Mouse (Mus musculus) G1E (cell line): ENCODE data around the gene Nudcd3. TPM values are rescaled to one million over a fixed set of nuclear protein-coding genes. Genes with fewer than 3 reads are reported as not detected.
"Not testable (repeated sequence)": the region's sequence is repeated elsewhere in the genome, so short reads cannot be mapped to it uniquely, and the experiment has no call there.

ENCODE experiments used
- ATAC-seq: 2 replicates; pipeline ENCODE4 v1.8.0; 2016; ENCODE audit warnings: mild to moderate bottlenecking; ENCODE audit not compliant: insufficient number of reproducible peaks, poor library complexity, low FRiP score, severe bottlenecking; ENCODE audit errors: extremely low read depth
- DNase-seq: peaks from one replicate; pipeline ENCODE4 v3.0.0; 2012; ENCODE audit warnings: low spot score
- H3K27me3 ChIP-seq: 2 replicates; pipeline ENCODE4 v1.6.1; 2012; ENCODE audit warnings: mild to moderate bottlenecking, low read length, inconsistent platforms; ENCODE audit not compliant: insufficient read depth
- H3K36me3 ChIP-seq: replicated peaks from 2 replicates; pipeline ENCODE3; 2012; ENCODE audit warnings: mild to moderate bottlenecking, inconsistent platforms
- H3K4me1 ChIP-seq: 2 replicates; pipeline ENCODE4 v1.6.1; 2012; ENCODE audit warnings: low read depth, low read length, inconsistent platforms, mixed read lengths; ENCODE audit not compliant: insufficient read depth
- H3K4me3 ChIP-seq: 2 replicates; pipeline ENCODE4 v1.5.1; 2012; ENCODE audit warnings: low read depth, mild to moderate bottlenecking, inconsistent platforms, low read length, moderate library complexity, mixed read lengths
- H3K9me3 ChIP-seq: replicated peaks from 2 replicates; pipeline ENCODE4 v1.6.1; 2012; ENCODE audit warnings: inconsistent platforms
- CTCF ChIP-seq: IDR thresholded peaks from 2 replicates; pipeline ENCODE4 v1.5.1; 2012; ENCODE audit warnings: low read depth, low read length, inconsistent platforms, mixed read lengths
- GATA1 ChIP-seq: IDR thresholded peaks from 2 replicates; pipeline ENCODE4 v1.6.1; 2012; ENCODE audit warnings: borderline replicate concordance, low read length, inconsistent platforms, mixed read lengths
- GATA2 ChIP-seq: IDR thresholded peaks from 2 replicates; pipeline ENCODE4 v1.6.1; 2012; ENCODE audit warnings: low read depth, low read length, inconsistent platforms, borderline replicate concordance
- POLR2AphosphoS5 ChIP-seq: IDR thresholded peaks from 2 replicates; pipeline ENCODE4 v1.6.1; 2012; ENCODE audit warnings: low read depth, low read length, inconsistent platforms; ENCODE audit not compliant: insufficient replicate concordance
- TAL1 ChIP-seq: conservative IDR thresholded peaks from 2 replicates; pipeline ENCODE4 v1.6.1; 2012; ENCODE audit warnings: low read depth, low read length, inconsistent platforms, mixed read lengths
- polyA plus RNA-seq: library from polyadenylated mRNA; stranded (reverse); fragments of >175 nt; gene quantifications from 2 replicates; pipeline ENCODE4 v1.2.3, GENCODE M21; 2012
- total RNA-seq, 2 experiments: library from RNA; stranded (forward) in 1 of 2; stranded (reverse) in 1 of 2; fragments of 200-1000 nt in 1 of 2; fragments of >200 nt in 1 of 2; fragmentation: Nextera tagmentation in 1 of 2; gene quantifications; 2 replicates each; pipeline ENCODE4 v1.2.3; 2014 to 2017

Gene Nudcd3
- total and polyA plus RNA-seq, 3 experiments: 18.1 to 34.8 (median 25.7) TPM

GRCm38 (mm10) chr11:6109990-6110389 is 90.2 kb downstream of the Nudcd3 start:
- Histone ChIP-seq H3K4me1 (no peaks in the 10 kb centered on the region), H3K36me3 (peaks cover 93% of the 10 kb centered on the region), H3K4me3 (no peak overlapping the region), H3K9me3 (no peaks in the 10 kb centered on the region), H3K27me3 (no peaks in the 10 kb centered on the region)
- no peak for ATAC-seq
- no peak for DNase-seq
- no peak for TF ChIP-seq CTCF
- no peak for TF ChIP-seq POLR2AphosphoS5

- no peak overlapping the region for H3K4me3 ChIP-seq
- H3K9me3 ChIP-seq: no peaks in the 10 kb centered on the region
- ATAC-seq (no peak), DNase-seq (no peak)
- H3K27me3 ChIP-seq: no peaks in the 10 kb centered on the region
- TF ChIP-seq TAL1: no peak
- TF ChIP-seq GATA2: no peak
- TF ChIP-seq POLR2AphosphoS5: no peak
- TF ChIP-seq CTCF: no peak
- TF ChIP-seq GATA1: no peak
- H3K36me3 ChIP-seq: peaks cover 93% of the 10 kb centered on the region
- H3K4me1 ChIP-seq: no peaks in the 10 kb centered on the region
These were observed 91.9 kb downstream of the Nudcd3 start for GRCm38 (mm10) chr11:6108296-6108695.

- Histone ChIP-seq H3K9me3 (no peaks in the 10 kb centered on the region), H3K36me3 (peaks cover 92% of the 10 kb centered on the region), H3K27me3 (no peaks in the 10 kb centered on the region), H3K4me1 (no peaks in the 10 kb centered on the region), H3K4me3 (no peak overlapping the region)
- no peak for DNase-seq
- no peak for ATAC-seq
- no peak for TF ChIP-seq GATA1
- TF ChIP-seq POLR2AphosphoS5: no peak
- TF ChIP-seq GATA2: no peak
- no peak for TF ChIP-seq TAL1
- no peak for TF ChIP-seq CTCF
These were observed 92.5 kb downstream of the Nudcd3 start for GRCm38 (mm10) chr11:6107722-6108121.

- ATAC-seq (no peak), DNase-seq (no peak)
- Histone ChIP-seq H3K27me3 (no peaks in the 10 kb centered on the region), H3K4me3 (no peak overlapping the region), H3K9me3 (no peaks in the 10 kb centered on the region), H3K36me3 (peaks cover 63% of the 10 kb centered on the region), H3K4me1 (no peaks in the 10 kb centered on the region)
- no peak for TF ChIP-seq GATA2
These were observed 95.5 kb downstream of the Nudcd3 start for GRCm38 (mm10) chr11:6104734-6105133.

- H3K4me1 ChIP-seq, ATAC-seq, H3K27me3 ChIP-seq, DNase-seq, H3K4me3 ChIP-seq, H3K9me3 ChIP-seq, H3K36me3 ChIP-seq: not testable (repeated sequence)
These were observed 103.6 kb downstream of the Nudcd3 start for GRCm38 (mm10) chr11:6096637-6097036.

- no peak for TF ChIP-seq TAL1
- TF ChIP-seq CTCF: no peak
- TF ChIP-seq POLR2AphosphoS5: no peak
- TF ChIP-seq GATA2: no peak
- TF ChIP-seq GATA1: no peak
These were observed 113.2 kb downstream of the Nudcd3 start for GRCm38 (mm10) chr11:6086991-6087390.

GRCm38 (mm10) chr11:6078737-6079136 is 121.5 kb downstream of the Nudcd3 start:
- H3K27me3 ChIP-seq: peaks cover 20% of the 10 kb centered on the region
- DNase-seq: no peak
- no peak for TF ChIP-seq CTCF
- no peak for TF ChIP-seq POLR2AphosphoS5
- TF ChIP-seq GATA2: no peak
- no peak for TF ChIP-seq TAL1
- no peak for TF ChIP-seq GATA1
- H3K4me1 ChIP-seq: no peaks in the 10 kb centered on the region
- no peaks in the 10 kb centered on the region for H3K9me3 ChIP-seq
- no peak for ATAC-seq
- H3K36me3 ChIP-seq: no peaks in the 10 kb centered on the region
- H3K4me3 ChIP-seq: no peak overlapping the region

More at GRCm38 (mm10) chr11:6086991-6087390, 113.2 kb downstream of the Nudcd3 start:
- H3K9me3 ChIP-seq: no peaks in the 10 kb centered on the region
- no peak for DNase-seq
- peaks cover 17% of the 10 kb centered on the region; the same call in 1 of the 2 replicates for H3K27me3 ChIP-seq
- ATAC-seq: no peak
- H3K4me3 ChIP-seq: no peak overlapping the region
- H3K4me1 ChIP-seq: no peaks in the 10 kb centered on the region
- no peaks in the 10 kb centered on the region for H3K36me3 ChIP-seq
